Mouse (Mus musculus): ENCODE data around the gene Reg3a.
A peak's percentile ranks its signal among the peaks of the same experiment; 100 is the strongest.
"Not testable (repeated sequence)": the region's sequence is repeated elsewhere in the genome, so short reads cannot be mapped to it uniquely, and the experiment has no call there.

The Reg3a gene

GRCm38 (mm10) chr6:78380409-78380808, at the start of gene Reg3a:
TSS of gene Reg3a (plus strand) at chr6:78380709.
- DNase-seq (ENCODE audit: low spot score), result no peak

GRCm38 (mm10) chr6:78331919-78332569, 48.5 kb upstream of the Reg3a start:
- peak; percentile 78 for DNase-seq (ENCODE audit: low spot score)

GRCm38 (mm10) chr6:78340296-78340695, 40.2 kb upstream of the Reg3a start:
- no peak for DNase-seq (ENCODE audit: low spot score)

- no peak for DNase-seq (ENCODE audit: low spot score)
Measured at GRCm38 (mm10) chr6:78341689-78342088, 38.8 kb upstream of the Reg3a start.

- no peak for DNase-seq (ENCODE audit: low spot score)
Measured at GRCm38 (mm10) chr6:78361971-78362563, 18.4 kb upstream of the Reg3a start.

GRCm38 (mm10) chr6:78370357-78370756, 10.2 kb upstream of the Reg3a start, which contains the start of gene Reg3b:
TSS of gene Reg3b (plus strand) at chr6:78370657.
- DNase-seq (ENCODE audit: low spot score), result no peak

GRCm38 (mm10) chr6:78378765-78379164, 1.7 kb upstream of the Reg3a start, which contains the start of gene Reg3d:
TSS of gene Reg3d (minus strand) at chr6:78378865.
- no peak for DNase-seq (ENCODE audit: low spot score)

GRCm38 (mm10) chr6:78385609-78386008, 5.1 kb downstream of the Reg3a start:
- no peak for DNase-seq (ENCODE audit: low spot score)

GRCm38 (mm10) chr6:78395323-78395722, 14.8 kb downstream of the Reg3a start, which contains the start of gene Reg2:
TSS of gene Reg2 (plus strand) at chr6:78395623.
- DNase-seq (ENCODE audit: low spot score), result not testable (repeated sequence)

GRCm38 (mm10) chr6:78422411-78422810, 41.9 kb downstream of the Reg3a start, which contains the start of gene Reg1:
TSS of gene Reg1 (plus strand) at chr6:78422711.
- DNase-seq (ENCODE audit: low spot score), result not testable (repeated sequence)

GRCm38 (mm10) chr6:78425497-78425896, 45.0 kb downstream of the Reg3a start:
- DNase-seq (ENCODE audit: low spot score), result no peak
